Mouse (Mus musculus): Measurements from ENCODE around the gene Lingo1. TPM values are rescaled to one million over a fixed set of nuclear protein-coding genes. Genes with fewer than 3 reads are reported as not detected.

Gene Lingo1
- total RNA-seq, 2 experiments from 2014 or later = 486 to 559 TPM

DNA sequence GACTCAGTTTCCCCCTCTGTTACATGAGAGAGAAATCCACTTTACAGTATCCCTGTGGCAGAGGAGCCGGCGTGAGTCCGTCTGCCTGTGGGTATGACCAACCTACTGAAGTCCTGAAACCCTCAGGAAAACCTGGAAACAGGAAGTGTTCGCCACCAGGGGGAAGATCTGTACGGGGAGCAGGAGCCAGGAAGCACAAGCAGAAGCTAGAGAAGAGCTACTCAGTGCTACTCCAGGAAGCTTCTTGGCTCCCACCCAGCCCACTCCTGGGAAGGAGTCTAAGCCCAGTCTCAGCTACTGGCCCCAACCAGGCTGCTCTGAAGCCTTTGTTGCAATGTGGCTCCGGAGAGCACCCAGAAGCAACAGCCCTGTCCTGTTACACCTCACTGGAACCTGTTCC, 61.9 kb downstream of the Lingo1 start:
- peak in 1 of 2 experiments; percentile 56 for DNase-seq (ENCODE audit: low spot score in 2 of 2)
- intact Hi-C loops (cut with DNase I) = no loop called here

DNA sequence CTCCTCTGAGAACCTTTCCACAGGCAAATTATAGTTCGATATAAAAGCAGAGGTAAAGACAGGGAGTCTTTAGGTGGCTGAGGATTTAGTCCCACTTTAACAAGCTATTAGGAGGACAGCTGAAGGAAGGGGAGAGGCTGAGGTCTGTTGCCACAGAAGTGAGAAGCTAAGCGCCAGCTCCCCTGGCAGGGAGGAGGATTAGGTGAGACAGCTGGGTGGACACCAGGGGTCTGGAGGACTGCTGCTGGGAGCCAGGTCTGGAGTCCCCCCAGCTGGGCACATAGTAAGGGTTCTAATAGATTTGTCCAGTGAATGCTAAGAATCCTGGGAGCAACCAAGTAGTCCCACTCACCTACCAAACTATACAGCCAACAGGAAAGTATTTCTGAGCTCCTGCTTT, 65.3 kb downstream of the Lingo1 start:
- intact Hi-C loops (cut with DNase I) = no loop called here
- DNase-seq (ENCODE audit: low spot score in 2 of 2) = no peak

DNA sequence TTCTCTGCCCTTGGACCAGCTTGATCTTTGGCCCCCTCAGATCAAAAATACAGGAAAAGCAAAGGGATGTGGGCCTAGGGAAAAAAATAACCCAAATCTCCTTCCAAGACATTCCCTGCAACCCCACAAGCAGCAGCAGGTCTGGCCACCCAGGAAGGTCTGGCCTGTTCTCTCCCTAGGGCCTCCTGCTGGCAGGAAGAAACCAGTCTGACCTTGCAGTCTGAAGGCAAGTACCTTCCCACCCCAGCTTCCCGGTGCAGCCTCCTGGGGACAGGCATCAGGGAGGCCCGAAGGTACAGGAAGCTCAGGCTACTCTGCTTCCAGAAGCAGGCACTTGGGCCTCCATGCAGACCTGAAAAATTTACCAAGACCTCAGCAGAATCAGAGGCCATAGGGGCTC, 67.1 kb downstream of the Lingo1 start:
- DNase-seq (ENCODE audit: low spot score in 2 of 2) = no peak
- intact Hi-C loops (cut with DNase I) = no loop called here

DNA sequence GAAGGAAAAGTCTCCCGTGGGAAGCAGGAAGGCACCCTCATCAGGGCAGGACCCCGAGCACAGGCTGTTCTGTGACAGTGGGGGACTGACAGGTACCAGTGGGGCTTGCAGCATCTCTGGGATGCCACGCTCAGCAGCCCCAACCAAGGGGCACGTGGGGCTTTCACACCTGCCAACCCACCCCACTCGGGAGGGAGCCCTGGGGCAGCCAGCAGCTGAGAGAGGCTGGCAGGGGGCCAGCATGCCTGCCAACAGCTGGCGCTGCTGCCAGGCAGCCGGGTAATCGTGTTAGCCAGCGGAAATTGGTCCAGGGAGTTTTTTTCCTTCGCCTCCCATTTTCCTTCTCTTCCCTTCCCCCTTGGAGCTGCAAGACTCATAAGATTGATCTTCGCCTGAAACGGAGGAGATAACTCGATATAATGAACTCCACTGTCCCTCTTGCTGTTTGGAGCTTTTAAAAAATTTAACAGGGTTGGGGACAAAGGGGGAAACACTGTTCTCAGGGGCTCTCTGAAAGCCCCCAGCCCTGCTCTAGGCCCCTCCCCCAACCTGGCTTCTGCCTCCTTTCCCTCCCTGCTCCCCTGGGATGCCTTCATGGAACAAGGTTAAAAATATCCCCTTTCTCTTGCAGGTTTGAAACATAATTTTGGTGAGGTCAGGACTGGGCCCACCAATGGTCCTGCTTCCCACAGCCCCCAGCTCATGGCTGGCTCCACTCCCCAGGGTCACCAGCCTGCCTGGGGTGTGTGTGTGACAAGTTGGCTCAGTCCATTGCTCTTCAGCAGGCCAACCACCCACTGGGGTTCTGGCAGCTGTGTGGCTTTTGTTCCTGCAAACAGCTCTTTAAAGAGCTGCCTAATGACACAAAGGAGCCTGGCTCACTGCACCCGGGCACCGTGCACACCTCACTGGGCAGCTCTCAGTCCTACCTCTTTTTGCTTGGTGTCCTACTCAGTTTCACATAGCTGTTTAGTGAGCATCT, 68.3 kb downstream of the Lingo1 start:
- intact Hi-C loops (cut with DNase I) = loop anchor here (2.0 kb wide), 1 partner anchor 71 kb away; no protein-coding TSS in a partner anchor
- peak; percentile 59 to 68 for DNase-seq (ENCODE audit: low spot score in 2 of 2)

DNA sequence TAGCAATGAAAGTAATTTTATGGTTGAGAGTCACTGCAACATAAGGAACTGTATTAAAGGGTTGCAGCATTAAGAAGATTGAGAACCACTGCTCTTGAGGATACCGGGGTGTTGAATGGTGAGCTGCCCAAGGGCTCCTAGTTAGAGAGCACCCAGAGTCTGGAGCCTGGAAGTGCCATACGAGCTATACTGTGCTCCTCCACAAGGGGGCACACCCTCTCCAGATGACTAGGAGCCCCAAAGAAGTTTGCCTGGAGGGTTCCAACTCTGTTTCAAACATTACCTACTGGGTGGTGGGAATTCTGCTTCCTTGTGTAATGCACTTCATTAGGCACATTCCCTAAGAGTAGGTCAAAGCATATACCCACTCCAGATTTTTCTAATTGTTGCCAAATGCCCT, 70.5 kb downstream of the Lingo1 start:
- peak; percentile 70 to 82 for DNase-seq (ENCODE audit: low spot score in 2 of 2)
- intact Hi-C loops (cut with DNase I) = loop anchor here (2.0 kb wide), 1 partner anchor 73 kb away; no protein-coding TSS in a partner anchor

DNA sequence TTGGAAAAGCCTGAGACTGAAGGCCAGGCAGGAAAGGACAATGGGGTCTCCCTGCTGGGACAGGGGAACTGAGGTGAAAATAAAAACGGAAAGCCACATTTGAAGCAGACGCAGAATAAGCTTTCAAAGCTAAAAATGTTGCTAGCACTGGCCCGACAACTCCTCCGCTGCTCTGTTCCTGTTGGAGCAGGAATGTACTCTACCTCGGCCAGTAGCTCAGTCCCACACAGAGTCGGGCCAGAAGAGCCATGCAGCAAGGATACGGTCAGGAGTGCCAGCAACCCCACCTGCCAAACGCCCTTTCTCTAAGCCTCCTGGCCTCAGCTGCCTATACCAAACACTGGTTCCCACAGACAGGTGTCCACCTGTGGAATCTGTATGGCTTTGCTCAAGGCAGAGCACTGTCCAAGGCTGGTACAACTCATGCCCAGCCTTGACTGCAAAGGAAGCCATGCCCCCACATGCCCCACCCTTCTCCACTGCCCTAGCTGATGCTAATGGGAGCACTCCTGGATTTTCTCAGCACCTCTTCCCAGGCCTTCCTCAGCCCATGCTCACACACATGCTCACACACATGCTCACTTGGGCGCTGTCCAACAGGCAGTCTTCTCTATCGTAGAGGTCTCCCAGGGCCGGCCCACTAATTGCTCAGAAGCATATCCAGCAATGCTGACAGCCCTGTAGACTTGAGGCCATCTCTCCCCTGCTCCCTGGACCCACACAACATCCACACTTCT, 74.0 kb downstream of the Lingo1 start:
- DNase-seq (ENCODE audit: low spot score in 2 of 2) = peak; percentile 41 to 73
- intact Hi-C loops (cut with DNase I) = no loop called here

DNA sequence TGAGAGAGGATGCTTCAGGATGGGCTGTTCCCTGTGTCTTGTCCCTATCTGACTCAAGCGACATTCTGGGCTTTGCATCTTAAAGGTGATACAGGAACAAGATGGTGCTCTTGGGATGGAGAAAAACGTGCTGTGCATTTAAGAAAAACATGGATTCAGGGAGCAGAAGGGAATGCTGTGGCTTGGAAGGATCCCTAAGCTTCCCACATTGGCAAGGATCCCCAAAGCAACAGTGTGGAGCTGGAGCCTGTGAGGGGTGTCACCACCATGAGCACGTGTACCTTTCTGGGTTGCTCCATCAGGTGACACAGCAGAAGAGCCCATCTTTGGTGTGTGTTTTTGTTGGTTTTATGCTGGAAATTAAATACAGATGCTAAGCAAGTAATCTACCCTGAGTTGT, 77.3 kb downstream of the Lingo1 start:
- peak in 1 of 2 experiments; percentile 74 for DNase-seq (ENCODE audit: low spot score in 2 of 2)
- intact Hi-C loops (cut with DNase I) = no loop called here

DNA sequence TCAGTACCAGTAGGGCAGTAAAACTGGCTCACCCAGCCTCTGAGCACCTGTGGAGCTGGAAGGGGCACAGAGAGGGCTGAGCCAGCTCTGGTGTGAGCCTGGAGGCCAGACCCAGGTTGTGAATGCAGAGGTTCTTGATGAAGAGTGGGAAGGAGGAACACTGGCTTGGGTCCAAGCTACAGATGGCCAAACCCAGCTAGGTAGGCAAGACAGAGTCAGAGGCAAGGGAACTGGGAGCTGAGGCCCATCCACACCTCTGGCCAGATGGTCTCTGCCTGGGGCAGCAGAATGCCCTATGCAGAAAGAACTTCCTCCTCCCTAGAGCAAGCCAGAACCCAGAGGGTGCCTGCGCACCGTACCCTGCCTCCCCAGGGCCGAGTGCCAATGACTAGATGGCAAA, 79.7 kb downstream of the Lingo1 start:
- no peak for DNase-seq (ENCODE audit: low spot score in 2 of 2)
- intact Hi-C loops (cut with DNase I) = no loop called here

DNA sequence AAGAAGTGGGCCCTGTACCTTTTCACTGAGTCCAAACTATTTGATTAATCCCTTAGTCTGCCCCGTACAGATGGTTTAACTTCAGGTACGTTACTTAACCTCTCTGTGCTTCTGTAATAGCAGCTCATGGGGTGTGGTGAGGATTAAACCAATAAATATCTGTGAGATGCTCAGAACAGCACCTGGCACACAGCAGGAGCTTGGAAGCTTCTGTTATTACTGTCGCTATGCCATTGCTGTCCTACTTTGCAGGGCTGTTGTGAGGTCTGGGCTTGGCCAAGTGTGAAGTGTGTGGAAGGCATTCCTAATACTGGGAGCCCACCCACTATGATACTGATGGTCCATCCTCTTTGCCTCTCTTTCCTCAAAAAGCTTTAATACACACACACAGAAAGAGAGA, 80.2 kb downstream of the Lingo1 start:
- intact Hi-C loops (cut with DNase I) = no loop called here
- DNase-seq (ENCODE audit: low spot score in 2 of 2) = no peak

DNA sequence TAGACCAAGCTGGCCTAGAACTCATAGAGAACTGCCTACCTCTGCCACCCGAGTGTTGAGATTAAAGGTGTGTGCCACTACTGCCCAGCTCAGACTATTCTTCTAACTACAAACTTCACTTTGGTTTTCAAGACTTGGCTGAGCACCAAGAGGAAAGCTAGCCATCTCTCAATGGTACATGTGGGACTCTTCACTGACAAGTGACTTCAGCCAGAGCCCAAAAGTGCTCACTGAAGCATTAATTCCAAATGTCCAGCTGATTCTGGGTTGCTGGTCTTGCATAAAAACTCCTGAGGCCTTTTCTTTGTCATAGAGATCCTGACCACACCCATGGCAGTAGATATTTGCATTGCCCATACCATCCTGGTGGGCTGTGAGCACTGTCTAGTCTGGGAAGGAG, 81.9 kb downstream of the Lingo1 start:
- DNase-seq (ENCODE audit: low spot score in 2 of 2) = no peak
- intact Hi-C loops (cut with DNase I) = no loop called here

DNA sequence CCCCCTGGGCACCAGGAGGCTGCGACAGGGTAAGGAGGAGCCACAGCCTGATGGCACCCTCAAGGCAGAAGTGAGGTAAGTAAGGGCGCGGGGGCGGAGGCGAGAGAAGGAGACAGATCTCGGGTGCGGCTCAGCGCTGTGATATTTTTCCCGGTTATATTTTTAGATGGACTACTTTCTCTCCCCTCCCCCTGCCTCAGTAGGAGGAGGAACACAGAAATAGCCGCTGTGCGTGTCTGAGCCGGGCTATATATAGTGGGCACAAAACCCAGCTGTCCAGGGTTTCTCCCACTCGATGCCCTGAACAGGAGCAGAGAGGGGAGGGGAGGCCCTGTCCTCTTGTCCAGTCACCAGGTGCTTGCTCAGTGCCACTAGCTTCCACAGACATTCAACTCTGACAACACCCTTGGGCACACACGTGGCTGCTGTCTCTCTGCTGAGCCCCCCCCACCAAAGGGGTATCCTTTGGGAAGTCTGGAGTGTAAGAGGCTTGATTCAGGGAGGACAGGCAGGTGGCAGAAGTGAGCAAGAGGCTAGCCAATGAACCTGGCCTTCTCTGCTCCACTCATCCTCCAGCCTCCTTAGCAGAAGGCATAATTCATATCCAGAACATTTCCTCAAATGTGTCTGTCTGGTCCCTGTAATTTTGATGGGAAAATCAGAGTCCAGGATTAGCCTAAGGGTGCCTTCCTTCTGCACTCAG, 83.5 kb downstream of the Lingo1 start:
- intact Hi-C loops (cut with DNase I) = loop anchor here (1.0 kb wide), 3 partner anchors 27 to 76 kb away; no protein-coding TSS in a partner anchor
- DNase-seq (ENCODE audit: low spot score in 2 of 2) = peak; percentile 87 to 98

DNA sequence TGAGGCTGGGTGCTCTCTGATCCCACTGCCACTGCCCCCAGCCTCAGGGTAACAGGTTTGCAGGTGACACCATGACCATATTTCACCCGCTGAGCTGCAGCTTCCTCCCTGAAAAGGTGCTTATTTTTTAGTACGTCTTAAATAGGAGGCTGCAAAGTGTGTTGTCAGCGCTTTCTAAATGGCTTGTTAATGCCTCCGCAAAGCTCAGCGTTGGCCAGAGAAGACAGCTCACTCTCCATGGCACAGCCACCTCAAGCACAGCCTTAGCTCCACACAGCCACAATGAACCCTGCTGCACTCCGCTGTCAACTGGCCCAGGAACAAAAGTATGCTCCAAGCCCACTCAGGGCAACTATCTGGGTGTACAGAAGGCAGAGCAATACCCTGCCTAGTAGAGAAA, 85.3 kb downstream of the Lingo1 start:
- intact Hi-C loops (cut with DNase I) = no loop called here
- peak in 1 of 2 experiments; percentile 76 for DNase-seq (ENCODE audit: low spot score in 2 of 2)

DNA sequence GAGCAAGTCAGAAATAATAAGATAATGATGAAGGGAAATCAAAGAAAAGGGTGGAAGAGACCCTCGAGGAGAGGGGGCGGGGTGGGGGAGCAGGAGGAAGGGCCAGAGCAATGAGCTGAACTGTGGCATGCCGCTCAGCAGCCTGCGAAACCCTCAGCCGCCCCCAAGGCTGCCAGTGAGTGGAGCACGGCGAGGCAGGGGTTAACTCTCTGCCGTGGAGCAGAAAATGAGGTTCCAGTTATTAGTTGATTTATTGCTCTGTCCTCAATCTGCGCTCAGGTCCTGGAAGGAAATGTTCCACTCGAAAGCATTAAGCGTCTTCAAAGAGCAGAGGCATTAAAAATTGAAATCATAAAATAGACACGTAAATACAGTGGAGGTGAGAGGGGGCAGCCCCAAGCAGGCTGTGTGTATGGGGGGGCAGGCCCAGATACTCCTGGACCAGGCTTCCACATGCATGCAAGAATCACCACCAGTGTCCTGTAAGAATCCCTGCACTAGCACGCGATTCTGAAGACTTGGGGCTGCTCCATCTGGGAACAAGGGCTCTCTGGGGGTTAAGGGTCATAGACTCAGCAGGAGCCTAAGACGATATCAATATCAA, 89.7 kb downstream of the Lingo1 start:
- intact Hi-C loops (cut with DNase I) = no loop called here
- no peak for DNase-seq (ENCODE audit: low spot score in 2 of 2)

DNA sequence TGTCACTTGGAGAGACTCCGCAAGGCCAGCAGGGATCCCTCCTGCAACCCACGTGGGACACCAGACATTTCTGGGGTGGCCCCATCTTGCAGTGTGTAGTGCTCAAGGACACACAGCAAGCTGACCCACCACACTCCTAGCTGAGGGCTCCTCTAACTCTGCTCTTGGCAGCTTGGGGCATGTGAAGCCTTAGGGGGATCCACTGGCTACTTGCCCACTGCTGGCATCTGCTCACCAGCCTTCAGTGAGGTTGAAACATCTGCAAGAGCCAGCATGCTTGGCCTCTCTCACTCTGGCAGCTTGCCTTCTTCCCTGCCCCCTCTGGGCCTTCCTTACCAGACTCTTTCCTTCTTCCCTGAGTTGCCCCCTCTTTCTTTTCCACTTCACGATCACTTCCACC, 94.9 kb downstream of the Lingo1 start:
- DNase-seq (ENCODE audit: low spot score in 2 of 2) = no peak
- intact Hi-C loops (cut with DNase I) = no loop called here

DNA sequence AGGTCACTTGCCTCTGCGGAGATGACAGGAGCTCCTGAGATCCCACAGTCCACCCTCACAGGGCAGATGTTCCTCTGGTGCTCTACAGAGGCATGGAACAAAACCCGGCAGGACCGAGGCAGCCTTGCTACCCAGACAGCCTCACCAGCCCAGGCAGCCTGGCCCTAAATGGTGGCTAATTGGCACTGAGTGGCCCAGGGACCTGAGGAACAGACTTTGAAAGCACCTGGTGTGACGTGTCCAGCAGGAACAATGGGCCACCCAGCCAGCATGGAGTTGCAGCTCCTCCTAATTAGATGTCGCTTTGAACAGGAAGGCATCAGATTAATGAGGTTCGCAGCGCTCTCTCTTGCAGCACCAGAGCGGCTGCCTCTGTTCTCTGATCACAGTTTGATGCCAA, 95.4 kb downstream of the Lingo1 start:
- no peak for DNase-seq (ENCODE audit: low spot score in 2 of 2)
- intact Hi-C loops (cut with DNase I) = no loop called here

DNA sequence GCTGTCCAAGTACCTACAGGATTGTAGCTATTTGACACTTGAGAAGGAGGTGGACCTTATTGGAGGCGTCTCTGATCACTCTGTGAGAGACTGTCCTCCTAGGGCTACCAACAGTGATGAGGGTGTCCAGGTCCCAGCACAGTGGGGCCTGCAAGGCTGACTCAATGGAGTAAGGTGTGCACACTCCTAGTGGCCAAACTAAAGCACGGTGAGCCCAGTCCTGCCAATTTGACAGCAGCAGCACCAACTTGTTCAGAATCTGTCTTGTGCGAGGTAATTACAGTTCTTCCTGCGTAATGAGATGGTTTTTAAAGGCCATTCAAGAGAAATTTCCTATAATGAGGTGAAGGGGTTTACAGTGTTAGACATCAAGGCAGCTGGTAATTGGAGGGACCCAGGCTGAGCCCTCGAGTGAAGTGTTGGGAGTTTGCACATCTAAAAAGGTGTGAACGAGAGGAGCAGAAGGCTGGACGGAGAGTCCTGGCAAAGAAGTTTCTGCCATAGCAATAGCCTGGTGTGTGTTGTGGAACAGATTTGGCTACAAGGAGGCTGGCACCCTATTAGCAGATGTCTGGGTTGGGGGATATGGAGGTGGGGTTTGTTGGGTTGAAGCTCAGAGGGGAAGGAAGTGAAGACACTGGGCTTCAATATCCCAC, 97.4 kb downstream of the Lingo1 start:
- intact Hi-C loops (cut with DNase I) = no loop called here

DNA sequence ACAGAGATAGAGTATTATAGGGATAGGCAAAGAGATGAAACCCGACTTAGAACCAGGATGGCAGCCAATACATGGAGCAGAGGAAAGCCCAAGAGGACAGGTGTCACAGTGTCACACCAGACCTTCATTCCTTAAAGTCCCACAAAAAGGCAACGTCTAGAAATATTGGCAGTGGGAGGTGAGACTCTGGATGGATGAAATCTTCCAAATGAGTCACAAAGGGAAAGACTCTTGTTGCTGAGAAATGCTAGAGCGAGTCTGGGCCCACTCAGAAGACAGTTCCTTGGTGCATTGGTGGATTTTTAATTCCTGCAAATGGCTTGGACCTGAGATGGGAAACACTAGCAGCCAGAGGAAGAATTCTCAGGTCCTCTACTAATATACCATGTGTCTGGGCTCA, 102.2 kb downstream of the Lingo1 start:
- intact Hi-C loops (cut with DNase I) = no loop called here
- peak in 1 of 2 experiments; percentile 89 for DNase-seq (ENCODE audit: low spot score in 2 of 2)

More for the DNA sequence above, 97.4 kb downstream of the Lingo1 start:
- DNase-seq (ENCODE audit: low spot score in 2 of 2) = no peak

DNA sequence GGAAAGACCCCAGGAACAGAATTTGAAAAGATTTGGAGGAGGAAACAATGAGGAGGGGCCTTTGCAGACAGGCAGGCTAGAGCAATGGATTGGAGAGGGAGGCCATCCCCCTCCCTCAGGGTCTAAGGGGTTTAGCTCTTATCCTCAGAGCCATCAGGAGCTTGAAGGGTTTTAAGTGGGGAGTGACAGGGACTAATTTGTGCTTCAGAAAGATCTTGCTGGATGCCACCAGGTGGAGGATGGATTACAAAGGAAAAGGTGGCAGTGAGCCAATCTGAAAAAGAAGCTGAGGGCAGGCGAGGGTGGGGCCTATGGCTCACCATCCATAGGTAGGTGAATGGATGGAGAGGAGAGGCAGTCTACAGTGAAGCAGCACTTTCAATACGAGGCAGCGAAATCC, 105.0 kb downstream of the Lingo1 start:
- intact Hi-C loops (cut with DNase I) = no loop called here
- no peak for DNase-seq (ENCODE audit: low spot score in 2 of 2)

DNA sequence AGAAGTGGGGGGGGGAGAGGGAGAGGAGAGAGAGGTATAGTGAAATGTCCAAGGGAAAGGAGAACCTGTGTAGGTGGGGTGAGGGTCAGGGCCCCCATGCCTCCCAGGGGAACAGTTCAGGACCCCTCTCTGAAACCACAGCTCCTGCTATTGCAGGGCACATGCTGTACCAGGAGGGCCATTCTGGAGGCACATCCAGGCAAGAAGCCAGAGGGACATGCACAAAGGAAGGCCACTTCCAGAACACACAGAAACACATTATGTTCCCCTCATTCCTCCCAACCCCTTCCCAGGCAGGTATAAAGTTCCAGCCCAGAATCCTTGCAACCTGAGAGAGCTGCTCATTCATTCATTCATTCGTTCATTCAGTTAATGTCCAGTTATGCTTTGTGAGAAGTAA, 105.6 kb downstream of the Lingo1 start:
- DNase-seq (ENCODE audit: low spot score in 2 of 2) = no peak
- intact Hi-C loops (cut with DNase I) = no loop called here

All from left cerebral cortex, postnatal 25 days (tissue).